Mouse (Mus musculus): ENCODE results near the gene Wscd1.

- TF ChIP-seq CTCF (IDR thresholded peaks at IDR 0.05; ENCODE audit: borderline replicate concordance, extremely low read depth, insufficient read depth, insufficient read length) (no peak), POLR2A (IDR thresholded peaks at IDR 0.05; ENCODE audit: borderline replicate concordance, extremely low read depth, insufficient read depth, insufficient read length, poor library complexity, severe bottlenecking) (no peak)
These were observed 16.7 kb downstream of the Wscd1 start for GRCm38 (mm10) chr11:71766380-71766779.

Data from brain, embryonic 14.5 days (tissue).